Mouse (Mus musculus) MEL (cell line): ENCODE measurements around the gene Rnf166.

ENCODE experiments used
- CTCF ChIP-seq, 3 experiments: IDR thresholded peaks in 2 of 3; conservative IDR thresholded peaks in 1 of 3; 2 replicates each; pipeline ENCODE4 v1.5.1; 2011 to 2012; ENCODE audit warnings: low read length in 3 of 3, low read depth in 2 of 3, mild to moderate bottlenecking in 2 of 3, improper control_type of control experiment in 1 of 3, inconsistent platforms in 1 of 3, mixed read lengths in 1 of 3, moderate library complexity in 1 of 3; ENCODE audit not compliant: control insufficient read depth in 1 of 3, insufficient read depth in 1 of 3, poor library complexity in 1 of 3, severe bottlenecking in 1 of 3
- EP300 ChIP-seq, 2 experiments: IDR thresholded peaks; 2 replicates each; pipeline ENCODE4 v1.6.1; 2011; ENCODE audit warnings: improper control_type of control experiment in 2 of 2, low read length in 2 of 2, low read depth in 1 of 2, mild to moderate bottlenecking in 1 of 2
- POLR2A ChIP-seq, 2 experiments: IDR thresholded peaks; 2 replicates each; pipeline ENCODE4 v1.6.1; 2011 to 2012; ENCODE audit warnings: low read length in 2 of 2, mild to moderate bottlenecking in 2 of 2, control low read depth in 1 of 2, improper control_type of control experiment in 1 of 2, low read depth in 1 of 2, moderate library complexity in 1 of 2; ENCODE audit not compliant: control insufficient read depth in 1 of 2, insufficient read depth in 1 of 2, poor library complexity in 1 of 2

- TF ChIP-seq CTCF (IDR thresholded peaks at IDR 0.05 in 2 of 3, conservative IDR thresholded peaks at IDR 0.05 in 1 of 3; ENCODE audit: control insufficient read depth in 1 of 3, insufficient read depth in 1 of 3, low read depth in 2 of 3, low read length in 3 of 3, poor library complexity in 1 of 3, severe bottlenecking in 1 of 3) (no peak), POLR2A (IDR thresholded peaks at IDR 0.05; ENCODE audit: control insufficient read depth in 1 of 2, insufficient read depth in 1 of 2, low read depth in 1 of 2, low read length in 2 of 2, poor library complexity in 1 of 2) (no peak), EP300 (IDR thresholded peaks at IDR 0.05; ENCODE audit: low read depth in 1 of 2, low read length in 2 of 2) (no peak)
Measured at GRCm38 (mm10) chr8:122421376-122422070, 54.3 kb downstream of the Rnf166 start, which contains the start of gene Il17c.
